Mouse (Mus musculus) adrenal gland, postnatal 10 days (tissue): Measurements from ENCODE around the gene Gm3542. TPM values are rescaled to one million over a fixed set of nuclear protein-coding genes. Genes with fewer than 3 reads are reported as not detected.
"Not testable (repeated sequence)": the region's sequence is repeated elsewhere in the genome, so short reads cannot be mapped to it uniquely, and the experiment has no call there.

Experiments
- DNase-seq: peaks from one replicate; pipeline ENCODE4 v3.0.0; 2021; ENCODE audit warnings: mixed read lengths
- long read RNA-seq, 2 experiments: library from polyadenylated mRNA; stranded (forward); transcript quantifications; one replicate each; pipeline ENCODE4 v2.0.0; 2021
- total RNA-seq, 2 experiments: library from RNA; stranded (reverse); gene quantifications; 2 replicates each; pipeline ENCODE4 v1.2.3; 2021

Gm3542 gene
- not detected for total RNA-seq
- long read RNA-seq, experiment 1: 0 reads
- long read RNA-seq, experiment 2: 0 reads

DNA sequence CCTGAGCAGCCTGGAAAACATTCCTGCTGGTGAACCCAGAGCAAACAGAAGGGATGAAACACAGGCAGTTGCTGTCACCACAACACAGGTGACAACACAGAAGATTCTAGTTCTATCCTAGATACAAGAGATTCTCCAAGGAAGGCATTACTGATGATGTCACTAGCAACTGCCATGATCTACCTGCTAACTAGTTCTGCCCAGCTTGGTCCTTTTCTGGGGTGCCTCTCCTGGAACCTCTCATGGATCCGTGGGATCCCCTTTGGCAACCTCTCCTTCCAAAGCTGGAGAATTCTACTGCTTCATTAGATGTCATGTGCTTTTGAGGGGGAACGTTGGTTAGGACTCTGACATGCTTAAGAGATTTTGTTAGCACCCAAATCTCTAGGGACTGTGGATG, at the start of gene Gm3542:
TSS of gene Gm3542 (minus strand) at position 101 of the 400 bp plus-strand sequence.
- not testable (repeated sequence) for DNase-seq

Other genes starting within 250 kb of the Gm3542 start
- not detected for gene Gm8279, start 203.4 kb downstream of the Gm3542 start, total RNA-seq
- gene Gm3317, start 170.4 kb downstream of the Gm3542 start, total RNA-seq: not detected
- gene Gm8271, start 149.1 kb downstream of the Gm3542 start, total RNA-seq: not detected
- not detected for gene Gm3526, start 74.3 kb downstream of the Gm3542 start, total RNA-seq
- under 1 TPM in 1 of 2 experiments, not detected in 1; 0.33 TPM for gene Gm3500, start 54.1 kb upstream of the Gm3542 start, total RNA-seq
- 1 to 10 TPM; 1.5 to 1.6 TPM for gene Gm3194, start 120.5 kb upstream of the Gm3542 start, total RNA-seq
- not detected for gene Gm8246, start 142.9 kb upstream of the Gm3542 start, total RNA-seq
- not detected for gene Gm3187, start 149.3 kb upstream of the Gm3542 start, total RNA-seq
- gene Gm3488, start 166.7 kb upstream of the Gm3542 start, total RNA-seq: under 1 TPM in 1 of 2 experiments, not detected in 1; 0.64 TPM
- gene Gm3532, start 203.6 kb upstream of the Gm3542 start, total RNA-seq: not detected